Mouse (Mus musculus) intestine, embryonic 14.5 days (tissue): ENCODE measurements around the gene Pomt1. TPM values are rescaled to one million over a fixed set of nuclear protein-coding genes. Genes with fewer than 3 reads are reported as not detected.

Experiments
- ATAC-seq: fragments of 200-750 bp; cut with Nextera tagmentation; replicated peaks from 2 replicates; pipeline ENCODE4 v1.8.0; 2017; ENCODE audit warnings: low read depth, moderate number of reproducible peaks, moderate TSS enrichment, moderate library complexity; ENCODE audit not compliant: low FRiP score, low TSS enrichment
- DNase-seq: peaks from one replicate; pipeline ENCODE4 v3.0.0-alpha.2; 2018; ENCODE audit warnings: low spot score
- H3K27ac ChIP-seq: fragments of 300-500 bp; sonication (generic); 2 replicates; pipeline ENCODE4 v1.5.1; 2014; ENCODE audit warnings: low read depth, mild to moderate bottlenecking, control low read depth
- H3K27me3 ChIP-seq: fragments of 300-500 bp; sonication (generic); replicated peaks from 2 replicates; pipeline ENCODE4 v1.6.1; 2014; ENCODE audit warnings: low read length, control low read depth; ENCODE audit not compliant: control insufficient read depth, insufficient read depth
- H3K36me3 ChIP-seq: fragments of 300-500 bp; sonication (generic); 2 replicates; pipeline ENCODE4 v1.6.1; 2014; ENCODE audit warnings: low read length, control low read depth; ENCODE audit not compliant: control insufficient read depth, insufficient read depth
- H3K4me1 ChIP-seq: fragments of 300-500 bp; sonication (generic); replicated peaks from 2 replicates; pipeline ENCODE4 v1.6.1; 2014; ENCODE audit warnings: low read length, control low read depth, mixed read lengths; ENCODE audit not compliant: control insufficient read depth, insufficient read depth
- H3K4me2 ChIP-seq: fragments of 300-500 bp; sonication (generic); 2 replicates; pipeline ENCODE4 v1.6.1; 2014; ENCODE audit warnings: low read length
- H3K4me3 ChIP-seq: fragments of 300-500 bp; sonication (generic); 2 replicates; pipeline ENCODE4 v1.5.1; 2014; ENCODE audit warnings: low read depth, low read length, control low read depth, mixed read lengths
- H3K9ac ChIP-seq: fragments of 300-500 bp; sonication (generic); 2 replicates; pipeline ENCODE4 v1.6.1; 2014; ENCODE audit warnings: mild to moderate bottlenecking, low read length
- H3K9me3 ChIP-seq: fragments of 300-500 bp; sonication (generic); 2 replicates; pipeline ENCODE4 v1.6.1; 2016; ENCODE audit warnings: low read length, control low read depth; ENCODE audit not compliant: control insufficient read depth
- WGBS: fragments of 180-500 bp; shearing (Covaris S2); extraction: QIAGEN DNeasy Blood & Tissue Kit; methylation state at CpG from one replicate; pipeline ENCODE4 v1.1.7; 2014; 5-methylcytosine and 5-hydroxymethylcytosine counted together
- polyA plus RNA-seq: library from polyadenylated mRNA; unstranded; fragments of >200 nt; fragmentation: Nextera tagmentation; extraction: Ambion mirVana; gene quantifications from 2 replicates; pipeline ENCODE4 v1.2.1, GENCODE M21; 2014

Pomt1 gene
- polyA plus RNA-seq, result 26.9 and 27.6 TPM in 2 replicates

- DNase-seq (peak; percentile 91), ATAC-seq (peak; percentile 89)
- peak within 1 kb of the TSS; percentile 72 for H3K4me3 ChIP-seq
- H3K4me2 ChIP-seq, result peak within 1 kb of the TSS; percentile 94
- H3K9ac ChIP-seq, result peak within 1 kb of the TSS; percentile 72
- peaks cover 32% of the 10 kb centered on the region for H3K36me3 ChIP-seq
- no peaks in the 10 kb centered on the region for H3K27me3 ChIP-seq
- no peaks in the 10 kb centered on the region for H3K9me3 ChIP-seq
- peak within 1 kb of the TSS; percentile 84 for H3K27ac ChIP-seq
- peaks cover 12% of the 10 kb centered on the region for H3K4me1 ChIP-seq
- under 1% methylated on average over 54 of the region's 54 CpGs for WGBS
These were observed at the start of gene Pomt1 for GRCm38 (mm10) chr2:32235886-32236759. TSS of gene Pomt1 (plus strand) at chr2:32236590.

- Histone ChIP-seq H3K27ac (no peak overlapping the region), H3K9me3 (no peaks in the 10 kb centered on the region), H3K4me2 (no peak overlapping the region), H3K27me3 (no peaks in the 10 kb centered on the region), H3K4me3 (no peak overlapping the region), H3K4me1 (no peaks in the 10 kb centered on the region), H3K9ac (no peak overlapping the region), H3K36me3 (peaks cover 86% of the 10 kb centered on the region)
- ATAC-seq (no peak), DNase-seq (no peak)
- 92% methylated on average over 13 of the region's 13 CpGs for WGBS
These were observed 49.3 kb upstream of the Pomt1 start for GRCm38 (mm10) chr2:32187019-32187551.

- H3K9me3 ChIP-seq, result no peaks in the 10 kb centered on the region
- no peak for DNase-seq
- H3K36me3 ChIP-seq, result peaks cover 88% of the 10 kb centered on the region
- no peaks in the 10 kb centered on the region for H3K4me1 ChIP-seq
- H3K27me3 ChIP-seq, result no peaks in the 10 kb centered on the region
- H3K4me3 ChIP-seq, result no peak overlapping the region
- no peak overlapping the region for H3K9ac ChIP-seq
- H3K27ac ChIP-seq, result no peak overlapping the region
- no peak for ATAC-seq
- no peak overlapping the region for H3K4me2 ChIP-seq
- WGBS, result 86% methylated on average over 7 of the region's 7 CpGs
These were observed 48.7 kb upstream of the Pomt1 start for GRCm38 (mm10) chr2:32187649-32188048.

- H3K4me2 ChIP-seq, result no peak overlapping the region
- 87% methylated on average over 5 of the region's 5 CpGs for WGBS
- ATAC-seq, result no peak
These were observed 47.2 kb upstream of the Pomt1 start for GRCm38 (mm10) chr2:32189060-32189681.

GRCm38 (mm10) chr2:32190620-32191019, 45.8 kb upstream of the Pomt1 start:
- H3K27me3 ChIP-seq, result no peaks in the 10 kb centered on the region
- no peak overlapping the region for H3K4me2 ChIP-seq
- H3K9ac ChIP-seq, result no peak overlapping the region
- DNase-seq (no peak), ATAC-seq (no peak)
- no peaks in the 10 kb centered on the region for H3K9me3 ChIP-seq
- H3K36me3 ChIP-seq, result peaks cover 89% of the 10 kb centered on the region
- H3K4me3 ChIP-seq, result no peak overlapping the region
- H3K27ac ChIP-seq, result no peak overlapping the region
- WGBS, result 82% methylated on average over 1 of the region's 1 CpGs
- no peaks in the 10 kb centered on the region for H3K4me1 ChIP-seq

More at GRCm38 (mm10) chr2:32189060-32189681, 47.2 kb upstream of the Pomt1 start:
- H3K4me3 ChIP-seq, result no peak overlapping the region
- no peak overlapping the region for H3K9ac ChIP-seq
- no peaks in the 10 kb centered on the region for H3K27me3 ChIP-seq
- no peak overlapping the region for H3K27ac ChIP-seq
- H3K9me3 ChIP-seq, result no peaks in the 10 kb centered on the region
- DNase-seq, result no peak
- no peaks in the 10 kb centered on the region for H3K4me1 ChIP-seq
- peaks cover 88% of the 10 kb centered on the region for H3K36me3 ChIP-seq

GRCm38 (mm10) chr2:32191872-32192507, 44.4 kb upstream of the Pomt1 start:
- Histone ChIP-seq H3K9me3 (no peaks in the 10 kb centered on the region), H3K4me1 (no peaks in the 10 kb centered on the region), H3K9ac (no peak overlapping the region), H3K4me2 (no peak overlapping the region), H3K36me3 (peaks cover 90% of the 10 kb centered on the region), H3K27me3 (no peaks in the 10 kb centered on the region), H3K4me3 (no peak overlapping the region), H3K27ac (no peak overlapping the region)
- peak; percentile 74 for DNase-seq
- WGBS, result 77% methylated on average over 15 of the region's 18 CpGs
- ATAC-seq, result no peak

GRCm38 (mm10) chr2:32198977-32199376, 37.4 kb upstream of the Pomt1 start:
- H3K36me3 ChIP-seq, result peaks cover 100% of the 10 kb centered on the region
- H3K4me2 ChIP-seq, result no peak overlapping the region
- no peak overlapping the region for H3K27ac ChIP-seq
- DNase-seq, result no peak
- H3K9ac ChIP-seq, result no peak overlapping the region
- no peaks in the 10 kb centered on the region for H3K9me3 ChIP-seq
- H3K4me1 ChIP-seq, result no peaks in the 10 kb centered on the region
- no peak overlapping the region for H3K4me3 ChIP-seq
- no peak for ATAC-seq
- 74% methylated on average over 11 of the region's 11 CpGs for WGBS
- H3K27me3 ChIP-seq, result no peaks in the 10 kb centered on the region

GRCm38 (mm10) chr2:32200033-32200432, 36.4 kb upstream of the Pomt1 start:
- Histone ChIP-seq H3K9me3 (no peaks in the 10 kb centered on the region), H3K4me2 (no peak overlapping the region), H3K36me3 (peaks cover 98% of the 10 kb centered on the region), H3K9ac (no peak overlapping the region), H3K27me3 (no peaks in the 10 kb centered on the region), H3K27ac (no peak overlapping the region), H3K4me1 (no peaks in the 10 kb centered on the region), H3K4me3 (no peak overlapping the region)
- 89% methylated on average over 4 of the region's 4 CpGs for WGBS
- no peak for ATAC-seq
- DNase-seq, result no peak
